Mouse (Mus musculus) CH12.LX (cell line): ENCODE results near the gene Lgi1. TPM values are rescaled to one million over a fixed set of nuclear protein-coding genes. Genes with fewer than 3 reads are reported as not detected.

ENCODE experiments used
- DNase-seq: peaks from one replicate; pipeline ENCODE4 v3.0.0-alpha.2; 2013; ENCODE audit errors: extremely low read depth
- H3K27ac ChIP-seq: 2 replicates; pipeline ENCODE4 v1.5.1; 2012; ENCODE audit warnings: low read depth, mild to moderate bottlenecking, control low read depth, moderate library complexity; ENCODE audit not compliant: insufficient read depth
- H3K27me3 ChIP-seq: replicated peaks from 2 replicates; pipeline ENCODE3; 2012; ENCODE audit warnings: inconsistent platforms
- H3K36me3 ChIP-seq, 2 experiments: replicated peaks in 1 of 2; 2 replicates each; pipeline versions ENCODE3 to v1.6.1; 2012; ENCODE audit warnings: inconsistent platforms in 1 of 2, low read length in 1 of 2, mild to moderate bottlenecking in 1 of 2, mixed read lengths in 1 of 2, moderate library complexity in 1 of 2; ENCODE audit not compliant: control insufficient read depth in 1 of 2, insufficient read depth in 1 of 2
- H3K4me1 ChIP-seq, 2 experiments: 2 replicates each; pipeline ENCODE4 v1.6.1; 2012; ENCODE audit warnings: inconsistent platforms in 1 of 2, moderate library complexity in 1 of 2; ENCODE audit not compliant: insufficient read depth in 2 of 2, control insufficient read depth in 1 of 2
- H3K4me2 ChIP-seq: 2 replicates; pipeline ENCODE4 v1.6.1; 2012; ENCODE audit warnings: low read depth, mild to moderate bottlenecking, control low read depth; ENCODE audit not compliant: poor library complexity, insufficient read depth, severe bottlenecking
- H3K4me3 ChIP-seq, 3 experiments: fragments of 150-350 bp in 1 of 3; sonication (generic) in 1 of 3; replicated peaks in 1 of 3; 2 replicates each; pipeline versions ENCODE3 to v1.5.1; 2011 to 2012; ENCODE audit warnings: low read depth in 2 of 3, low read length in 2 of 3, mild to moderate bottlenecking in 2 of 3, moderate library complexity in 2 of 3, control low read depth in 1 of 3, improper control_type of control experiment in 1 of 3, inconsistent platforms in 1 of 3, mixed read lengths in 1 of 3; ENCODE audit not compliant: poor library complexity in 1 of 3
- H3K79me2 ChIP-seq: replicated peaks from 2 replicates; pipeline ENCODE4 v1.6.1; 2012; ENCODE audit warnings: mild to moderate bottlenecking, moderate library complexity; ENCODE audit not compliant: control insufficient read depth, poor library complexity, insufficient read depth, severe bottlenecking; ENCODE audit errors: extremely low read depth
- H3K9ac ChIP-seq: 2 replicates; pipeline ENCODE4 v1.6.1; 2012; ENCODE audit warnings: low read depth, mild to moderate bottlenecking, control low read depth, moderate library complexity; ENCODE audit not compliant: insufficient read depth
- H3K9me3 ChIP-seq: replicated peaks from 2 replicates; pipeline ENCODE3; 2012; ENCODE audit warnings: low read length, inconsistent platforms, mixed read lengths
- BHLHE40 ChIP-seq: IDR thresholded peaks from 2 replicates; pipeline ENCODE4 v1.6.1; 2011; ENCODE audit warnings: mild to moderate bottlenecking, low read depth, low read length, improper control_type of control experiment
- CHD2 ChIP-seq: IDR thresholded peaks from 2 replicates; pipeline ENCODE4 v1.6.1; 2011; ENCODE audit warnings: low read length, improper control_type of control experiment
- CTCF ChIP-seq, 2 experiments: IDR thresholded peaks in 1 of 2; conservative IDR thresholded peaks in 1 of 2; 2 replicates each; pipeline ENCODE4 v1.5.1; 2011 to 2012; ENCODE audit warnings: low read depth in 2 of 2, low read length in 2 of 2, improper control_type of control experiment in 1 of 2, inconsistent platforms in 1 of 2, mild to moderate bottlenecking in 1 of 2, moderate library complexity in 1 of 2
- E2F4 ChIP-seq: IDR thresholded peaks from 2 replicates; pipeline ENCODE4 v1.6.1; 2011; ENCODE audit warnings: low read depth, low read length, improper control_type of control experiment; ENCODE audit not compliant: insufficient replicate concordance
- ELF1 ChIP-seq: IDR thresholded peaks from 2 replicates; pipeline ENCODE4 v1.6.1; 2014; ENCODE audit warnings: low read depth, mild to moderate bottlenecking, inconsistent platforms, low read length, improper control_type of control experiment
- GABPA ChIP-seq: IDR thresholded peaks from 2 replicates; pipeline ENCODE4 v1.6.1; 2012; ENCODE audit warnings: low read depth, low read length, improper control_type of control experiment, inconsistent platforms; ENCODE audit not compliant: insufficient replicate concordance
- HCFC1 ChIP-seq: IDR thresholded peaks from 2 replicates; pipeline ENCODE4 v1.6.1; 2012; ENCODE audit warnings: low read depth, mild to moderate bottlenecking, inconsistent platforms, low read length, improper control_type of control experiment
- IRF4 ChIP-seq: IDR thresholded peaks from 2 replicates; pipeline ENCODE4 v1.6.1; 2014; ENCODE audit warnings: low read depth, mild to moderate bottlenecking, inconsistent platforms, low read length, improper control_type of control experiment
- JUN ChIP-seq: IDR thresholded peaks from 2 replicates; pipeline ENCODE4 v1.6.1; 2011; ENCODE audit warnings: low read depth, mild to moderate bottlenecking, low read length, improper control_type of control experiment, moderate library complexity; ENCODE audit not compliant: insufficient read depth
- JUND ChIP-seq: conservative IDR thresholded peaks from 2 replicates; pipeline ENCODE4 v1.6.1; 2011; ENCODE audit warnings: low read depth, low read length, improper control_type of control experiment
- KAT2A ChIP-seq: IDR thresholded peaks from 2 replicates; pipeline ENCODE4 v1.6.1; 2012; ENCODE audit warnings: low read length, improper control_type of control experiment, inconsistent platforms; ENCODE audit not compliant: insufficient replicate concordance
- MAFK ChIP-seq: IDR thresholded peaks from 2 replicates; pipeline ENCODE4 v1.6.1; 2011; ENCODE audit warnings: low read length, improper control_type of control experiment; ENCODE audit not compliant: insufficient replicate concordance
- MEF2A ChIP-seq: IDR thresholded peaks from 2 replicates; pipeline ENCODE4 v1.6.1; 2014; ENCODE audit warnings: low read depth, mild to moderate bottlenecking, inconsistent platforms, low read length, improper control_type of control experiment, borderline replicate concordance
- MXI1 ChIP-seq: IDR thresholded peaks from 2 replicates; pipeline ENCODE4 v1.6.1; 2011; ENCODE audit warnings: mild to moderate bottlenecking, low read depth, low read length, improper control_type of control experiment
- MYC ChIP-seq: IDR thresholded peaks from 2 replicates; pipeline ENCODE4 v1.6.1; 2011; ENCODE audit warnings: low read depth, mild to moderate bottlenecking, improper control_type of control experiment, low read length
- NELFE ChIP-seq: IDR thresholded peaks from 2 replicates; pipeline ENCODE4 v1.6.1; 2011; ENCODE audit warnings: low read depth, low read length, improper control_type of control experiment
- NRF1 ChIP-seq: IDR thresholded peaks from 2 replicates; pipeline ENCODE4 v1.6.1; 2014; ENCODE audit warnings: low read depth, mild to moderate bottlenecking, inconsistent platforms, low read length, improper control_type of control experiment, moderate library complexity
- POLR2A ChIP-seq: IDR thresholded peaks from 2 replicates; pipeline ENCODE4 v1.6.1; 2011; ENCODE audit warnings: low read depth, mild to moderate bottlenecking, improper control_type of control experiment, low read length
- RAD21 ChIP-seq: IDR thresholded peaks from 2 replicates; pipeline ENCODE4 v1.6.1; 2011; ENCODE audit warnings: low read depth, mild to moderate bottlenecking, low read length, improper control_type of control experiment, moderate library complexity
- RCOR1 ChIP-seq: conservative IDR thresholded peaks from 2 replicates; pipeline ENCODE4 v1.6.1; 2012; ENCODE audit warnings: low read depth, mild to moderate bottlenecking, inconsistent platforms, low read length, improper control_type of control experiment
- SIN3A ChIP-seq: IDR thresholded peaks from 2 replicates; pipeline ENCODE4 v1.6.1; 2012; ENCODE audit warnings: low read length, improper control_type of control experiment, inconsistent platforms
- SMC3 ChIP-seq: IDR thresholded peaks from 2 replicates; pipeline ENCODE4 v1.6.1; 2011; ENCODE audit warnings: low read depth, low read length, improper control_type of control experiment
- TBP ChIP-seq: conservative IDR thresholded peaks from 2 replicates; pipeline ENCODE4 v1.6.1; 2011; ENCODE audit warnings: low read depth, low read length, improper control_type of control experiment
- TCF12 ChIP-seq: IDR thresholded peaks from 2 replicates; pipeline ENCODE4 v1.6.1; 2014; ENCODE audit warnings: low read depth, mild to moderate bottlenecking, inconsistent platforms, low read length, improper control_type of control experiment
- UBTF ChIP-seq: IDR thresholded peaks from 2 replicates; pipeline ENCODE4 v1.6.1; 2012; ENCODE audit warnings: low read depth, mild to moderate bottlenecking, inconsistent platforms, low read length, improper control_type of control experiment, moderate library complexity
- USF2 ChIP-seq: conservative IDR thresholded peaks from 2 replicates; pipeline ENCODE4 v1.6.1; 2011; ENCODE audit warnings: low read depth, low read length, improper control_type of control experiment
- ZC3H11A ChIP-seq: IDR thresholded peaks from 2 replicates; pipeline ENCODE4 v1.6.1; 2012; ENCODE audit warnings: low read depth, mild to moderate bottlenecking, inconsistent platforms, low read length, improper control_type of control experiment
- ZKSCAN1 ChIP-seq: IDR thresholded peaks from 2 replicates; pipeline ENCODE4 v1.6.1; 2012; ENCODE audit warnings: low read depth, inconsistent platforms, low read length, improper control_type of control experiment, borderline replicate concordance
- ZMIZ1 ChIP-seq: IDR thresholded peaks from 2 replicates; pipeline ENCODE4 v1.6.1; 2012; ENCODE audit warnings: low read depth, mild to moderate bottlenecking, inconsistent platforms, low read length, improper control_type of control experiment
- ZNF384 ChIP-seq: IDR thresholded peaks from 2 replicates; pipeline ENCODE4 v1.6.1; 2012; ENCODE audit warnings: low read depth, low read length, improper control_type of control experiment, inconsistent platforms
- dilution Hi-C: fragments of 300-500 bp; cut with MboI; formaldehyde crosslinking; loops from 2 replicates; pipeline ENCODE4 v1.14.3; 2020; ENCODE audit warnings: low sequenced_read_pairs; ENCODE audit not compliant: extremely low pct_unique_long_range_greater_than_20kb, extremely low pct_ligation_motif_present
- in situ Hi-C: fragments of 300-500 bp; cut with MboI; formaldehyde crosslinking; loops from 3 replicates; pipeline ENCODE4 v1.14.3; 2019; ENCODE audit warnings: low sequenced_read_pairs, low pct_ligation_motif_present, low pct_unique_long_range_greater_than_20kb, mixed read lengths
- polyA plus RNA-seq: library from polyadenylated mRNA; unstranded; fragments of >175 nt; gene quantifications from 2 replicates; pipeline ENCODE4 v1.2.1, GENCODE M21; 2012; ENCODE audit warnings: low read depth; ENCODE audit not compliant: insufficient read length
- total RNA-seq, 2 experiments: library from RNA; depleted of rRNA; stranded (reverse); fragments of 300-350 nt in 1 of 2; fragments of >200 nt in 1 of 2; gene quantifications; 2 replicates each; pipeline ENCODE4 v1.2.3; 2012 to 2014

Gene Lgi1
- total and polyA plus RNA-seq, 3 experiments, result 0.20 TPM; not detected in 2

GRCm38 (mm10) chr19:38316602-38317313, 52.4 kb downstream of the Lgi1 start:
- Histone ChIP-seq H3K27me3 (no peaks in the 10 kb centered on the region), H3K27ac (no peak overlapping the region), H3K9ac (no peak overlapping the region), H3K9me3 (peaks cover 9% of the 10 kb centered on the region), H3K79me2 (no peaks in the 10 kb centered on the region), H3K4me1 (no peaks in the 10 kb centered on the region), H3K4me3 (no peak overlapping the region), H3K36me3 (no peaks in the 10 kb centered on the region), H3K4me2 (no peak overlapping the region)
- no peak for DNase-seq
- in situ Hi-C loops (no loop called here), dilution Hi-C loops (no loop called here)
- no peak for TF ChIP-seq GABPA
- TF ChIP-seq CTCF (conservative IDR thresholded peaks at IDR 0.05 in 1 of 2, IDR thresholded peaks at IDR 0.05 in 1 of 2; ENCODE audit: low read depth in 2 of 2, low read length in 2 of 2), result no peak
- TF ChIP-seq HCFC1, result no peak
- TF ChIP-seq ZC3H11A, result no peak
- TF ChIP-seq SMC3, result no peak
- TF ChIP-seq TBP, result no peak
- no peak for TF ChIP-seq KAT2A
- no peak for TF ChIP-seq UBTF
- TF ChIP-seq ZNF384, result no peak
- no peak for TF ChIP-seq MXI1
- no peak for TF ChIP-seq POLR2A
- TF ChIP-seq JUND, result no peak
- TF ChIP-seq IRF4, result no peak
- TF ChIP-seq ZKSCAN1, result no peak
- TF ChIP-seq ELF1, result no peak
- no peak for TF ChIP-seq RCOR1
- no peak for TF ChIP-seq NRF1
- TF ChIP-seq MEF2A, result no peak
- TF ChIP-seq SIN3A, result no peak
- TF ChIP-seq BHLHE40, result no peak

- no peak overlapping the region for H3K27ac ChIP-seq
- H3K4me1 ChIP-seq, result peaks cover 0 to 11% of the 10 kb centered on the region in 2 experiments; a peak in 1 of 4 replicates
- no peak overlapping the region for H3K4me2 ChIP-seq
- no peaks in the 10 kb centered on the region for H3K79me2 ChIP-seq
- in situ Hi-C loops, result no loop called here
- H3K36me3 ChIP-seq, result no peaks in the 10 kb centered on the region
- DNase-seq, result no peak
- no peak overlapping the region for H3K9ac ChIP-seq
- H3K4me3 ChIP-seq, result no peak overlapping the region
- dilution Hi-C loops, result no loop called here
- peaks cover 9% of the 10 kb centered on the region for H3K9me3 ChIP-seq
- TF ChIP-seq NELFE (no peak), KAT2A (no peak), CHD2 (no peak), E2F4 (no peak), HCFC1 (no peak), POLR2A (no peak), MEF2A (no peak), TCF12 (no peak), MYC (no peak), RAD21 (no peak), MAFK (no peak), JUN (no peak), BHLHE40 (no peak), CTCF (conservative IDR thresholded peaks at IDR 0.05 in 1 of 2, IDR thresholded peaks at IDR 0.05 in 1 of 2; ENCODE audit: low read depth in 2 of 2, low read length in 2 of 2) (no peak), GABPA (no peak), USF2 (no peak), ZC3H11A (no peak), RCOR1 (no peak), ZMIZ1 (no peak)
- TF ChIP-seq, all 38 proteins: peak for 0
- H3K27me3 ChIP-seq, result no peaks in the 10 kb centered on the region
These were observed 54.0 kb downstream of the Lgi1 start for GRCm38 (mm10) chr19:38318308-38318707.
